Mouse (Mus musculus): ENCODE data around the gene Ptprs. TPM values are rescaled to one million over a fixed set of nuclear protein-coding genes. Genes with fewer than 3 reads are reported as not detected.

Gene Ptprs
- polyA plus RNA-seq, 1 experiment, result 24.6 TPM

GRCm38 (mm10) chr17:56374851-56375250 is 101.4 kb downstream of the Ptprs start:
- Histone ChIP-seq H3K9me3 (no peaks in the 10 kb centered on the region), H3K27me3 (replicated peaks) (no peaks in the 10 kb centered on the region), H3K36me3 (replicated peaks; ENCODE audit: low read length) (peaks cover 100% of the 10 kb centered on the region), H3K4me1 (peaks cover 58% of the 10 kb centered on the region), H3K4me3 (replicated peaks) (no peak overlapping the region)
- no peak for TF ChIP-seq GATA1 (IDR thresholded peaks at IDR 0.05; ENCODE audit: borderline replicate concordance, low read length)
- no peak for TF ChIP-seq FLI1 (IDR thresholded peaks at IDR 0.05; ENCODE audit: low read length)

DNA sequence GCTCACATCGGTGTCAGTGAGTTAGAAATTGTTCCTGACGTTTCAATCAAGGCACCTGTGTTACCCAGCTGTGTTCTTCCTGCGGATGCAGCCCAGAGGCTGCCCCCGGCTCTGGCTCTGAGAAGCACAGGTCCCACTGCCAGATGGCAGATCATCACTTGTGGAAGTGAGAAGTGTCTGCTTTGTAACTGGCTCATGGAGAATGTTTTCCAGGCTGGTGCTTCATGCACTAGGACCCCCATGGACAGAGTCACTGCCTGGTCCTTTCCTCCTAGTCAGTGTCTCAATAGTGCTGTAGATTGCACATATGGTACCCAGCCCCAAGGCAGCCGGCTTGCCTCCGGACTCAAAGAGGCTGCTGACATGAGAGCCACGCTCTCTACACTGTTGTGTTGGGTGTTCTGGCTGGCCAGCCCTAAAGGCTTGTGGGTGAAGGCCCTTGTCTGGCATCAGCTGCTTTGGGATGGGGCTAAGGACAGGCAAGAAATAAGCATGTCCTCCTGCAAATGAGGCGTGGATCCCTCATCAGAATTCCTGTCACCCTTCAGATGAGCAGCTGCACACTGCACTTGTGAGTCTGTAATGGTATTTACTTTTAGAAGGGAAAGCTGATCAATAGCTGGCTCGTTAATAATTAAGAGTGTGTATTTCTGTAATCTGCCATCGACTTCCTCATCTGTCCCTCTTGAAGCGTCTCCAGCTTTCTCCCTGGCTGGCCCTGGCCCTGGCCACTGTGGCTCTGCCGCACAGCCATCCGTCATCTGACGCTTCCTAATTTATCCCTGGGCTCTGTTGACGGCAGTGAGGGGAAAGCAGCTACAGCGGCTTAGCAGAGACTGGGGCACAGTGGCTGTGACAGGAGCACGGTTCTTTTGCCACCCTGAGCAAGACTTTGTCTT is 102.9 kb downstream of the Ptprs start:
- Histone ChIP-seq H3K9me3 (no peaks in the 10 kb centered on the region), H3K4me3 (replicated peaks) (no peak overlapping the region), H3K36me3 (replicated peaks; ENCODE audit: low read length) (peaks cover 100% of the 10 kb centered on the region), H3K27me3 (replicated peaks) (no peaks in the 10 kb centered on the region), H3K4me1 (peaks cover 61% of the 10 kb centered on the region)
- TF ChIP-seq FLI1 (IDR thresholded peaks at IDR 0.05; ENCODE audit: low read length), result no peak
- TF ChIP-seq GATA1 (IDR thresholded peaks at IDR 0.05; ENCODE audit: borderline replicate concordance, low read length), result no peak

- peaks cover 100% of the 10 kb centered on the region for H3K36me3 ChIP-seq (replicated peaks; ENCODE audit: low read length)
- no peaks in the 10 kb centered on the region for H3K27me3 ChIP-seq (replicated peaks)
- H3K9me3 ChIP-seq, result no peaks in the 10 kb centered on the region
- H3K4me3 ChIP-seq (replicated peaks), result no peak overlapping the region
- H3K4me1 ChIP-seq, result peaks cover 74% of the 10 kb centered on the region
- TF ChIP-seq GATA1 (IDR thresholded peaks at IDR 0.05; ENCODE audit: borderline replicate concordance, low read length) (no peak), FLI1 (IDR thresholded peaks at IDR 0.05; ENCODE audit: low read length) (no peak)
Measured at GRCm38 (mm10) chr17:56372109-56372508, 104.2 kb downstream of the Ptprs start.

DNA sequence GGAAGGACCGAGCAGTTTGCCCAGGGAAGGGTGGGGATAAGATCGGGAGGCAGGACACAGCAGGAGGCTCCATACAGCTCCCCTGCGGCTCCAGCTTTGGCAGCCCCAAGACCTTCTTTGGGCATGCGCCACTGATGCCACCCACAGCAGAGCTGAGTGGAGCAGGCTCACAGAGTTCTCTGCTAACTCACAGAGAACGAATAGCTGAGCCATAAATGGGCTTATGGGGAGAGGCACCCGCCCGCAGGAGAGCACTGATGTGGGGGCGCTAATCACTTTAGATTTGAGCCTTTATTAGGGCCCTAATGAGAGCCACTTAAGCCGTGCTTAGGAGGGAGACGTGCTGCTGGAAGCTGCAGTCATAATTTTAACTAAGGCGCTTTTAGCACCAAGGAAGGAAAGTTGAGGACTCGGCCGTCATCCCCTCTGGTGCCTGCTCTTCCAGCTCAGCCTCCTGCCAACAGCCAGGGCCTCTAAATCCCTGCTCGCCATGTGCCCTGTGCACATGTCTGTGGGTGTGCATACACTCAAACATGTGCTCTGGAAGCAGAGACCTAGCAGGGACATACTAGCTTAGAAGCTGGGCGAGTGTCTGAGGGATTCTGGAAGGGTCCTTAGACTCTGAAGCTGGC is 105.1 kb downstream of the Ptprs start:
- Histone ChIP-seq H3K9me3 (no peaks in the 10 kb centered on the region), H3K4me1 (peaks cover 84% of the 10 kb centered on the region), H3K36me3 (replicated peaks; ENCODE audit: low read length) (peaks cover 97% of the 10 kb centered on the region), H3K4me3 (replicated peaks) (no peak overlapping the region), H3K27me3 (replicated peaks) (no peaks in the 10 kb centered on the region)
- TF ChIP-seq GATA1 (IDR thresholded peaks at IDR 0.05; ENCODE audit: borderline replicate concordance, low read length) (no peak), FLI1 (IDR thresholded peaks at IDR 0.05; ENCODE audit: low read length) (no peak)

- Histone ChIP-seq H3K9me3 (no peaks in the 10 kb centered on the region), H3K36me3 (replicated peaks; ENCODE audit: low read length) (peaks cover 96% of the 10 kb centered on the region), H3K27me3 (replicated peaks) (no peaks in the 10 kb centered on the region), H3K4me1 (peaks cover 93% of the 10 kb centered on the region), H3K4me3 (replicated peaks) (peak overlapping the region; percentile 15)
- TF ChIP-seq GATA1 (IDR thresholded peaks at IDR 0.05; ENCODE audit: borderline replicate concordance, low read length), result no peak
- no peak for TF ChIP-seq FLI1 (IDR thresholded peaks at IDR 0.05; ENCODE audit: low read length)
Measured at GRCm38 (mm10) chr17:56370090-56370489, 106.2 kb downstream of the Ptprs start.

DNA sequence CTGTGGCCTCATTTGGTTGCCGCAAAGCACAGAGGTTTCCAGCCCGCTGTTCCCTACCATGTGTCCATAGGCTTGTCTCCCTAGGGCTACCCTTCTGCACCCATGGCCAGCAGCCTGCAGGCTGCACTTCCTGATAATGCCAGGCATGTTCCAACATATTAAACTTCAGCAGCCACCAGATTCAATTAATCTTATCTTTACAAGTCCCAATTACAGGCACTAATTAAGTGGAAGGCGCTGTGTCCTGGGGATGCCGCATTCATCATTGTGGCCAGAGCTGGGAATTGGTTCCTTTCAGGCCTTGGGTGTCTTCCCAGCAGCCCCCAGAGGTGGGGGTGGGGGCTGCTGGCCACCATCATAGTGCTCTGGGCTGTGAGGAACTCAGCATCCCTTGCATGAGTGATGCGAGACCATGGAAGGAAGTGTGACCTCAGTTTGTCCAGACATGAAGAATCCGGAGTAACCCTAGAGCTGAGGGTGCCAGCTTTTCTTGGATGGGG is 107.9 kb downstream of the Ptprs start:
- H3K4me1 ChIP-seq, result peaks cover 94% of the 10 kb centered on the region
- TF ChIP-seq FLI1 (IDR thresholded peaks at IDR 0.05; ENCODE audit: low read length) (no peak), GATA1 (IDR thresholded peaks at IDR 0.05; ENCODE audit: borderline replicate concordance, low read length) (no peak)
- H3K27me3 ChIP-seq (replicated peaks), result no peaks in the 10 kb centered on the region
- H3K4me3 ChIP-seq (replicated peaks), result no peak overlapping the region
- H3K36me3 ChIP-seq (replicated peaks; ENCODE audit: low read length), result peaks cover 94% of the 10 kb centered on the region
- no peaks in the 10 kb centered on the region for H3K9me3 ChIP-seq

DNA sequence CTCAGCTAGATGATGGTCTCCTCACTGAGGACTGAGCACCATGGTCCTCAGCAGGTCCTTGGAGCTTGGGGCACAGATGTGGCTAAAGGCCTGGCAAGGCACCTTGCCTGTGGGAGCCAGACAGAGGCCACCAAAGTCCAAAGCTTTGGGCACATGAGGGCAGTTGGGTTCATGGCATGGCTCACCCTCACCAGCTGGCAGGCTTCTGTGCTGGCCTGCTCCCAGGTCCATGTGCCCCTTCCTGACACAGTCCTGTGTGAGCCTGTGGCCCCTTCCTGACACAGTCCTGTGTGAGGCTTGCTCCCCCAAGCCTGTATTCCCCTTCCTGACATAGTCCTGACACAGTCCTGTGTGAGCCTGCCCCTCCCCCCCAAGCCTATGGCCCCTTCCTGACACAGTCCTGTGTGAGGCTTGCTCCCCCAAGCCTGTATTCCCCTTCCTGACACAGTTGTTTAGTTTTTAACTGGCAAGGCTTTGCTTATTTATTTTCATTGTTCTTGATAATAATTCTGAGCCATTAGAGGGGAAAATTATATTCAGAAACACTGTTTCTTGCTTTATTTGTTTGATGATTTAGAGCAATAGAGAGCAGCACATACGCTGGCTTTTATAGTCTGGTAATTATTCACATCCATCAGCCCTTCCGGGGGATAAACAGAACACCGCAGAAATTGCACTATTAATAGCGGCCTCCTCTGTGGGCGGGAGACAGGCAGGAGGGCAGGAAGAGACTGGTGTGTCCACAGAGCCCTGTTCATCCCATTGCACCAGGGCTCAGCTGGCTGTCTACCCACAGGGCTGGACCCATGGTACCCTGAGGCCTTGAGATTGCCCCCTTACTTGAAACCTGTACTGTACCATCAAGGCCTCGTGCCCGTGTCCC is 110.3 kb downstream of the Ptprs start:
- Histone ChIP-seq H3K36me3 (replicated peaks; ENCODE audit: low read length) (peaks cover 92% of the 10 kb centered on the region), H3K4me3 (replicated peaks) (peak overlapping the region; percentile 78), H3K27me3 (replicated peaks) (no peaks in the 10 kb centered on the region), H3K9me3 (no peaks in the 10 kb centered on the region), H3K4me1 (peaks cover 100% of the 10 kb centered on the region)
- TF ChIP-seq FLI1 (IDR thresholded peaks at IDR 0.05; ENCODE audit: low read length) (no peak), GATA1 (IDR thresholded peaks at IDR 0.05; ENCODE audit: borderline replicate concordance, low read length) (no peak)

Other genes with a start within 250 kb of the Ptprs start
- 9.5 and 11.2 TPM in 2 replicates for gene Fem1a, start 219.7 kb downstream of the Ptprs start, polyA plus RNA-seq (2012; ENCODE audit: insufficient read depth, low replicate concordance)
- gene Ticam1, start 199.7 kb downstream of the Ptprs start, polyA plus RNA-seq (2012; ENCODE audit: insufficient read depth, low replicate concordance), result 13.7 and 27.2 TPM in 2 replicates
- 4.6 and 21.3 TPM in 2 replicates for gene Plin3, start 183.6 kb downstream of the Ptprs start, polyA plus RNA-seq (2012; ENCODE audit: insufficient read depth, low replicate concordance)
- not detected in 2 replicates for gene Arrdc5, start 176.2 kb downstream of the Ptprs start, polyA plus RNA-seq (2012; ENCODE audit: insufficient read depth, low replicate concordance)
- gene Uhrf1, start 173.2 kb downstream of the Ptprs start, polyA plus RNA-seq (2012; ENCODE audit: insufficient read depth, low replicate concordance), result 12.4 and 22.6 TPM in 2 replicates
- gene Kdm4b, start 150.4 kb downstream of the Ptprs start, polyA plus RNA-seq (2012; ENCODE audit: insufficient read depth, low replicate concordance), result 31.1 and 55.9 TPM in 2 replicates
- gene Znrf4, start 35.9 kb upstream of the Ptprs start, polyA plus RNA-seq (2012; ENCODE audit: insufficient read depth, low replicate concordance), result 0.22 TPM in 1 of 2 replicates, not detected in the other
- 2.6 and 23.3 TPM in 2 replicates for gene Gm20219, start 77.9 kb upstream of the Ptprs start, polyA plus RNA-seq (2012; ENCODE audit: insufficient read depth, low replicate concordance)
- 75.4 and 129 TPM in 2 replicates for gene Safb2, start 108.1 kb upstream of the Ptprs start, polyA plus RNA-seq (2012; ENCODE audit: insufficient read depth, low replicate concordance)
- 30.0 and 79.6 TPM in 2 replicates for gene Safb, start 108.3 kb upstream of the Ptprs start, polyA plus RNA-seq (2012; ENCODE audit: insufficient read depth, low replicate concordance)
- 90.4 and 344 TPM in 2 replicates for gene 2410015M20Rik, start 133.3 kb upstream of the Ptprs start, polyA plus RNA-seq (2012; ENCODE audit: insufficient read depth, low replicate concordance)
- gene Rpl36, start 136.9 kb upstream of the Ptprs start, polyA plus RNA-seq (2012; ENCODE audit: insufficient read depth, low replicate concordance), result 9,023 and 9,040 TPM in 2 replicates
- 35.4 and 50.4 TPM in 2 replicates for gene Lonp1, start 150.4 kb upstream of the Ptprs start, polyA plus RNA-seq (2012; ENCODE audit: insufficient read depth, low replicate concordance)
- gene Catsperd, start 151.7 kb upstream of the Ptprs start, polyA plus RNA-seq (2012; ENCODE audit: insufficient read depth, low replicate concordance), result not detected in 2 replicates
- 73.0 and 77.5 TPM in 2 replicates for gene Ranbp3, start 196.8 kb upstream of the Ptprs start, polyA plus RNA-seq (2012; ENCODE audit: insufficient read depth, low replicate concordance)
- 76.9 and 392 TPM in 2 replicates for gene Ndufa11, start 241.3 kb upstream of the Ptprs start, polyA plus RNA-seq (2012; ENCODE audit: insufficient read depth, low replicate concordance)
- 7.9 and 14.9 TPM in 2 replicates for gene Vmac, start 241.5 kb upstream of the Ptprs start, polyA plus RNA-seq (2012; ENCODE audit: insufficient read depth, low replicate concordance)